Mouse (Mus musculus) kidney, adult 8-10 months (tissue): ENCODE data around the gene AU040320.
A peak's percentile ranks its signal among the peaks of the same experiment; 100 is the strongest.

Experiments
- DNase-seq, 2 experiments: peaks; one replicate each; pipeline ENCODE4 v3.0.0; 2022

The AU040320 gene

DNA sequence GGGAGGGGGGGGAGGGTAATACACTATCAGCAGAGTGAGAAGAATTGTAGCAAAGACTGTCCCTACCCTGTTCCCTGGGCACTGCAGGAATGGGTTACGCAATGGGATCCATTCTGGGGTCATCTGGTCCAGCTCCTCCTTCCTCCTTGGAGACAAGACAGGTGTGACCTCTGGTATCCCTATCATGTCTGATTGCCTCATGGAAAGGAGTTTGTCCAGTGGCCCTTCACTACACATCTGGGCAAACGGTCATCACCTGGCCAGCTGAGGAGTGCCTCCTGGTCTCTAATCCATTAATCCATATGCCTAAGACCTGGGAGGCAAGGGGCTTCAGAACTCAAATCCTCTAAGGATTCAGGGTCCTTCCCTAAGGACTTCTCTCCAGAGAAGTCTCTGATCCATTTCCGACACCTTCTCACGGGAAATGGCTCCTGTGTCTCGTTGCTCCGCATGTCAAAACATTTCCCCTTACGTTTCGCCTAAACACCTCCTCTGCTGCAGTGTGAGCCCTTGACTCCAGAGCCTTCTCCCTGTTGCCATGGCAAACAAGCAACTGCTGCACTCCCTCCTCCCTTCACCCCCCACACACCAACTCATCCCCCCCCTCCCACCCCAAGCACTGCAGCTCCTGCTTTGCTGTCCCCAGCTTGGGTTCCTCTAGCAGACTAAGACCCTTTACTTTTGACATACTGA is 2.3 kb upstream of the AU040320 start:
- DNase-seq: no peak

DNA sequence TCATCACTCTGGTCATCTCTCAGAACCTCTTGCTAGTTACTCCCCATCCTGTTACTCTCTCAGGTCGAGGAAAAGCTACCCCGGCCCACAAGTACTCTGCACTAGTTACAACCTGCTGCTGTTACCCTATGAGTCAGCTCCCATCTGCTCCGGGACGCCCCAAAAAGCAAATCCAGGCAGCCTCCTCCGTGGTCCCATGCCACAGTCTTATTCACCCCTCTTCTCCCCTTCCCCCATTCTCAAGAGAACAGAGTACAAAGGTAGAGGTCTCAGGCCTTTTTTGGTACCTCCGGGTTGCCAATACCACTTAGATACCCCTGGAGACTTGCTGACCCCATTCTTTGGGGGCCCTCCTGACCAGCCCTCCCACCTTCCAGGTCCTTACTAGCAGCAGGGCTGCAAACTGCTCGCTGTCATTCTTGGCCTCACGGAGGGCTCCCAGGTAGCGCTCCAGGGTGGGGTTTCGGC is 1.8 kb upstream of the AU040320 start:
- DNase-seq: no peak

DNA sequence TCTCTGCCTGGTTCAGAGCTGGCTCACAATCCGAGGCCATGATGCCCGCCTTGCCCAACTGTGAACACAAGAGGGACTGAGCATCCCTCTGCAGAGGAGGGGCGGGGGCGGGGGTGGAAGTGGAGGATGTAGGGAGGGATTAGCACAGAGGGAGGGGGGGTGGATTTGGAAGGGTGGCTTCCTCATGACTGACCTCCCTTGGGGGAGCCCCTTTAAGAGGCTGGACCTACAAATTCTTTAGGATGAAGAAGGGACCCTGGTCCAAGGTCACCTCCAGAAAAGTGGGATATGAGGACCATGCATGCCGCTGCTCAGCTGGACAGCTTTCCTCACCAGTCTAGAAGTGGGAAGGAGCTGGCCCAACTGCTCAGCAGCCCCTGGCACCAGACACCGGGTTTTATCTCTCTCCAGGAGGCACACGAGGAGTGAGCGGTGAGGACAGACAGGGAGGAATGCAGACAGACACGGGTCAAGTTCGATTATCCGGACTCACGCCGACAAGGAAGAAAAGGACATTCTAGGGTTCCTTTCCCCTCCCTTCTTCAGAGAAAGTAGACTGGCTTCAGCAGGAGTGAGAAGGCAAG is 1.2 kb upstream of the AU040320 start:
- DNase-seq: no peak

DNA sequence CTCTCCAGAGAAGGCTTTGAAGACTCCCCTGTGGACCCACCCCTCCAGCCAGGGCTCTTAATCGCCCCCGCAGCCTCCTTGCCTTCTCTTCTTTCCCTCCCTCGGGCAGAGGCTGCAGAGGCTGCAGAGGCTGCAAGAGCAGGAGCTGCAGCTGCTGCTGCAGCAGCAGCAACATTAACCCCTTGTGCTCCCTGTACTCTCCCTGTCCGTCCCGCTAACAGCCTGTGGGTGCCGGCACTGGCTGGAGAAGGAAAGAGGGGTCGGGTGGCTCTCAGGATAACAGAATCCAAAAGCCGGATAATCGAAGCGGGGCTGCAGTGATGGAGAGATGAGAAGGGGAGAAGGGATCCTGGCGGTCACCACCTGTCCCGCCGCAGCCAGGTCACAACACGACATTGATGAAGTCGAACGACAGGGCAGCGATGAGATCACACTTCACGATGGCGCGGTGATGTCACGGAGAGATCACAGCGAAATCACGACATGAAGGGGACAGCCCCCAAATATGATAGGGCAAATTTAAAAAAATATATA is 669 bp upstream of the AU040320 start:
- peak in 1 of 2 experiments; percentile 27 for DNase-seq

DNA sequence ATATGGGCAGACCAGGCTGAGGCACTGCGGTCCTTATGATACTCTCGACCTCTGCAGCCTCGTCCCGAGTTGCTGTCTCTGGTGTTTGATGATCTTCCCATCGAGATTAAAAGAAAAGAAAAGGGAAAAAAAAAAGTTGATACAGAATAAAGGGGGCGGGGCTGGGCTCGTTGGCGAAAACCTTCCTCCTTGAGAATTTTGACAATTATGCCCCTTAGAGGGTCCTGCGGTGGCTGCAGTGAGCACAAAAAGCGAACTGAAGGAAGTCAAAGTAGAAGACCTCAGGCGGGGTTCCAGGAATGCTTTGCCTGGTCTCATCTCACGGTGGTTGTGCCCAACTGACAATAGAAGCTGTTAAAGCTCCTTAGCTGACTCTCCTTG is 877 bp downstream of the AU040320 start:
- no peak for DNase-seq

DNA sequence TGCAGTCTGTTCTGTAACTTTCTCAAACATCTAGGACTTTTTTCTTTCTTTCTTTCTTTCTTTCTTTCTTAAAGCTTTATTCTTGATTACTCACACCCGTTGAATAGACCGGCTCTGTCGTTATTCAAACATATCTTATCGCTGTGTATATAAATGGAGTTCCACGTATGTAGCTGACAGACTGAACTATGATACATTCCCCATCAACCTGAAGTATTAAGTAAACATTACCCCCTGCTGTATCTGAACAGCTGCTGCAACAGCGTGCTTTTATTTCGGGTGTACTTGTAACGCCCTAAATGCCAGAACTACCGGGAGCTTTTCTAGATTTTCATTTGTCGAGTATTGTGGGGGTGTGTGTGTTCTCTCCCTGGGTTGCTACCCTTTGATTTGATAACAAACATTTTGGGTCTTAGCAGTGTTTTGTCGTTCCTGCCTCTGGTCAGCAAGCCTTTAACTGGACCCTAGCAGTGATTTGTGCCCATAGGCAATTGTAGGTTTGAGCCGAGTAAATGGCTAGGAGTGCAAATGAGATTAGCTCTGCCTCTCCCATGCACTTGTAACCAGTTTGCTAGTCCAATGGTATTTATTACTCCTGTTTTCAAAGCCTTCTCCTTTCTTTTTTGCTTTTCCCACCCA is 1.5 kb downstream of the AU040320 start:
- DNase-seq: no peak

DNA sequence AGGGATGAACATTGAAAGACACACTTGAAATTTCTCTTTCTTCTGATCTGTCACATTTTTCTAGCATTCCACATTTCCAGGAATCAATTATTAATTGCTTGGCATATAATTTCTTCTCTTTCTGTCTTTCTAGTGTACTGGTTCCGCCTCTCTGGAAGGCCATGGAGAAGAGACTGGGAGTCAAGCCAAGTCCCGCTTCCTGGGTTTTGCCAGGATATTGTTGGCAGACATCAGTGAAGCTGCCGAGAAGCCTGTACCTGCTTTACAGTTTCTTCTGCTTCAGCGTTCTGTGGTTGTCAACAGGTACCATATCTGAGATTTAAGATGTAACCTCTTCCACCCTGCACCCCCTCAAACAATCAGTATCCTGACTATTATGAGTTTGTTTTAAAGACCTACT is 3.4 kb downstream of the AU040320 start:
- DNase-seq: peak; percentile 60 to 81

DNA sequence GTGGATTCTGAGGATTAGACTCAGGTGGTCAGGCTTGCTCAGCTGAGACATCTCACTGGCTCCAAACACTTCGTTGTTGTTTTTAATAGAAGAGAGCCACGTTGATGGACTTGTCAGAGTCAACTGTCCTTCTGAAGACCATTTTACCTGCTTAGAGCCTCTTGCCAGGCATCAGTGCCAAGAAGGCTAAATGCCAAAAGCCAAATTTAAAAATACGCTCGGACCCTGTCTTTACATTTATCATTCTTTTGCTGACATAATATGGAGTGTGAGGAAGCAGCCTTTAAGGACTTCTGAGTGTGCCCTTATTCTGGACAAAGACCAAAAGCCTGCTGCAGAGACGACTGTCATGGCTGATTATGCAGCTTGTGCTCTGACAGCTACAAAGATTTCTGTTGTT is 5.0 kb downstream of the AU040320 start:
- no peak for DNase-seq

DNA sequence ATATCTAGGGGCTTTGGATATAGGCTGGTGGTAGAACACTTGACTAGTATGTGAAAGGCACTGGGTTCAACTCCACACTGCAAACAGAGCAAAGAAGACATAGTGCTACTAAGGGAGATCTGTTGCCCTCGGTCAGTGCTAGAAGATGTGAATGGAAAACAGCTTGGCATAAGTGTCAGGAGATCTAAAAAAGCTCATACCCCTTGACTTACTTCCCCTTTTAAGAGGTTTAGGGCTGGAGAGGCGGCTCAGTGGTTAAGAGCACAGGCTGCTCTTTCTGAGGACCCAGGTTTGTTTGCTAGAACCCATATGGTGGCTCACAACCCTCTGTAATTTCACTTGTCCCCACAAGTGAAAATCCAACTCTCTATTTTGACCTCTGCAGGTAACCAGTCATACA is 6.1 kb downstream of the AU040320 start:
- DNase-seq: no peak

DNA sequence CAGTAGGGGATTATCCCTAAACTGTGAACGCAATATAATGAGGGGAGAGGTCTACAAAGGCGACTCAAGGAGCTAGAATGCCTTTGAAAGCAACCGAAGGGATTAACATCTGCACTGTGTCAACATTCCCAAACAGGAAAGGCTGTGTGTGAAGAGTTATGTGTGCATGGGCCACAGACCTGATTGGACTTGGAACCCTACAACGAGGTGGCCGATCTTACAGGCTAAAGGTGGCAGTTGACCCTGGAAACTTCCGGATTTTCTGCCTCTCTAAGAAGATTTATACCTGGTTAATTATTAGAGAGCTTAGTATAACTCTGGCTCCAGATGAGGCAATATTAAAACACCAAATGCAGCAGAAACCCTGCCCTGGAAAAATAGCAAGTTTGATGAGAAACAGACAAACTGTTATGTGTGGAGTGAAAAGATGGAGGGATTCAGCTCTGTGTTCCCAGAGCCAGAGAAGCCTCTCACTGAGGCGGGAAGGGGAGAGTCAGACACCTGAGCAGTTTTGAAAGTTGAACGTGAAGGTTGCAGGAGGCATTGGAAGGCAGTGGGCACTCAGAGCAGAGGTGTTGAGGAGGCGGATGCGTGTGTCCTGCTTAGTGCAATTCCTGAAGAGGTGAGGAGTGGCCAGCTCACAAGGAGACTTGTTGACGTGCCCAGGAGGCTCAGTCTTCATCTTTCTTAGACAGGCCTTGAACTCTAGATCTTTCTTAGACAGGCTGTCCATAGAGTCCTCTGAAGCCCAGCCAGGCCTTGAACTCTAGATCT is 9.4 kb downstream of the AU040320 start:
- DNase-seq: peak; percentile 72 to 73

DNA sequence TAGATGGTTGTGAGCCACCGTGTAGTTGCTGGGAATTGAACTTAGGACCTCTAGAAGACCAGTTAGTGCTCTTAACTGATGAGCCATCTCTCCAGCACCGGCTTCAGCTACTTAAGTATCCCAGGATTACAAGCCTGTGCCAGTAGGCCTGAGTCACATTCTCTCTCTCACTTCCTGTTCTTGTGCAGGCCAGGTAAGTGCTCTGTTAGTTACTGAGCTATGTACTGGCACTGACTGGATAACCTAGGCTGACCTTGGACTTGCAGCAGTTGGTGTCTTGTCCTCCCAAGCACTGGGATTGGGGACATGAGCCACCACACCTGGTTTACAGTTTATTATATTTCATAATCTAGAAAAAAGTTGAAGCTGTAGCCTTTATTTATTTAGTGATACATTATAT is 10.1 kb downstream of the AU040320 start:
- DNase-seq: no peak

DNA sequence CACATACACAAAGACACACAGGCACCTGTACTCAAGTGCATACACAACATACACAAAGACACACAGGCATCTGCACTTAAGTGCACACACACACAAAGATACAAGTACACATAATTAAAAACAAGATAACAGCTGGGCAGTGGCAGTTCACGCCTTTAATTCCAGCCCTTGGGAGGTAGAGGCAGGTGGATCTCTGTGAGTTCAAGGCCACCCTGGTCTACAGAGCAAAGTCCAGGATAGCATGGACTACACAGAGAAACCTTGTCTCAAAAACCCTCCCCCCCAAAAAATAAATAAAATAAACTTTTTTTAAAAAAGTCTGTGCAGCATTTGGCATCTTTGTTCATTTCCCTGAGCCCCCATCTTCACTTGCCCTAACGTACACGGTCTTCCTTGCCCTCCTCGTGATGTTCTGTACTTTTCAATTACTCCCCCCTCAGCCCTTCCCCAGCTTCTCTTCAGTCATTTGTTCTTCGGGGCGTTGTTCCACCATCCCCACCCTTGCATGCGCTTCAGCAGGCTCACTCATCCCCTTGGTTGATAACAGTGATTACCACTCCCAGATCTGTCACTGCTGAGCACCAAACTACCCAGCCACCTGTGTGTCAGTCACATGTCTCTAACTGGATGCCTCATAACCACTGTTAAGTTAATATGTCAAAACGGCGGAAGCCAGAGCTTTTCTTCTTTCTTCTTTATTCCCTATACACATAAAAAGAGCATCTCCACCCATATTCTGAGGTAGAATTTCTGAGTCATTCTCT is 16.6 kb downstream of the AU040320 start:
- no peak for DNase-seq

DNA sequence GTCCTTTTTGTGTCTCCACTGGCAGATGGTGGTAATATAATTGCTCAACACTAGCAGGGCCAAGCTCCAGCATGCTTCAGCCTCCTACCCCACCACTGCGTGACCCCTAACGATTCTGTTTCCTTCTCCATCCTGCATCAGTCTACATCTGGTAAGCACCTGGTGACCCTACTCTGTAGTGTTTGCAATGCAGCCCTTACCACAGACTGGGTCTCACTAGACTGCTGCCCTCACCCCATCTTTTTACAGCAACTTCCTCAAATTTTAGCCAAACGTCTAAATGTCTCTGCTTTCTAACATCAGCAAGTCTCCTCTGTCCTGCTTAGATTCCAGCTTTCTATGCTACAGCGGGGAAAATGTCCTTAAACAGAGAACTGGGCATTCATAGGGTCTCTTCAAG is 17.5 kb downstream of the AU040320 start:
- no peak for DNase-seq

DNA sequence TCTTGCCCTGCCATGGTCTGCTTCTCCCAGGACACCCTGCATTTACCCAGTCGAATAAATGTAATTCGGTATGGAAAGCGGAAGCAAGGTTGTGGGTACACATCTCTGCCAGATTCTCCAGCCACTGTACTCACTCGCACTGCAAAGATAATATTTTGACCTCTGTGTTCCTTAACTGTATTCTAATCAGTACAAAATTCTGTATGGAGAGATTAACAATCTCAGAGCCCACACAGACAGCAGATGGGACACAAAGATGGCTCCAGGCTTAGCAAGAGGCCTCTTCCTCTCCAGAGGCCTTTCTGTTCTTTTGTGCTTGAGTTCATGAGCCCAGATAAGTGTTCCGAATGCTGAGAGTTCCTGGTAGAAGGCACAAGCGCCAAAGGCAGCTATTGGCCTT is 20.5 kb downstream of the AU040320 start:
- DNase-seq: no peak

DNA sequence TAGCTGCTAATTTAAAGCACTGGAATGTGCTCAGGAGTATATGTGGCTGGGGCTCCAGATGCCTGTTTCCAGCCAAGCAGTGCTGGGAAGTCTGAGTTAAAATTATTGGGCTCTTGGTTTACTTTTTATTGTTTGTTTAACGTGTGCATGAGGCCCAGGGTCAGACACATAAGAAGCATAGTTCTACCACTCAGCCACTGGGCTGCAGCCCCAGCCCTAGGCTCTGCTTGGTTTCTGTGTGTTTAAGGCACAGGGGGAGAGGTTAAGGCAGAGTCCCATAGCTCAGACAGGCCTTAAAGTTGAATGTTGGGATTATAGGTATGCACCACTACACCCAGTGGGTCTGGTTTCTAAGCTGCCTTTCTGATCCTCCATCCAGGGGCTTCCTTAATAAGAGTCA is 21.8 kb downstream of the AU040320 start:
- no peak for DNase-seq

DNA sequence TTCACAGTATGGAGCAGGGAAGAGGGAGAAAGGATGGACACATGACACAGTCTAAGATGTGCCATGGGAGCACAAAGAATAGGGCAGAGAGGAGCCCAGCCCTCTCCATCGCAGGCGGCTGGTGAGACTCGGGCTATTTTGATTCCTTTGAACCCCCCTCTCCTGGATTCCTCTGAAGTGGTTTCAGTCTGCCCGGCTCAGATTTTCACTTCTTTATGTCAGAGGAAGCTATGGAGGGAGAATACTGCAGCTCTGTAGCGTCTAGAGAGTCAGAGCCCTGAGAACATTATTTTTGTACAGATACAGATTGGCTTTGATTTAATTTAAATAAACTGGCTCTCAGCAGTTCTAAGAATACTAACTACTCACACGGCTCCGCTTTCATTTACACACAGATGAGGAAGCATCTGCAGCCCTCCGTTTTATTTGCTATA is 25.8 kb downstream of the AU040320 start:
- no peak for DNase-seq

DNA sequence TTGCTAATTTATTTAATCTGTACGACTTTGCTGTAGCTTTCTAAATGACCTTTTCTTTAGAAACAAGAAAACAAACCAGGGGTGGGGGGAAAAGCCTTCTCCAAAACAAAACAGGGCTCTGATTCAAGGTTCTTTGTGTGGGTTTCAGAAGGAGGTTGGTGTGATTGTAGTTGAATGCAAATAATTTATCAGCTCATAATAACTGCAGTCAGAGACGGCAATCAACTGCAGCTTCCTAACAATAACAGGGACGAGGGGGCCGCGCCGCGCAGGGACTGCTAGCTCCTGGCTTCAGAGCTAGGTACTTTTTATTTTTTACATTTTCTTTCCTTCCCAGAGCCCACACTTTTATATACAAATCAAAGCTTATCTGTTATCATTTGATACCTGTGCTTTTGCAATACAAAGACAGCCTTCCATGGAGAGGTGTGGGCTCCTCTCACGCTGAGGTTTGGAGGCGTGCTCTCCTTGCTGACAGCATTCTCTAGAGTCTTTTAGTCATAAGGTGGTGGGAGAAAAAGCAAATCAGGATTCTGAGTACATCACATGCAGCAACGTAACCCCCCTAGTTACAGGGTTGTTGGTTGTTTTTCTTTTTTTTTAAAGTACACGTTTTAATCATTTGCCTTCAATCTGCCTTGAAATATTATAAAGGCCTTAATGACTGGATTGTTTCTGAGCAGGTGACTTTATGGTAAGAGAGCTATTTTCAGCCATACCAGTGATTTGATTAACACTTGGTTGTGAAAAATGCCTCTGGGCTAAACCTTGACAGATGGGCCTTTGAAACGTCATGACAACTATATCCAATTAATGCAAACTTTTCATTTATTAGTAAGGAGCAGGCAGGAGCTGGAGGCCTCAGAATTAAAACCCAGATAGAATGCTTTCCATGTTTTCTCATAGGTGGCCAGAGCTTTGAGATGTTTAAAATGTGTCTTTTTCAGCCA is 26.8 kb downstream of the AU040320 start:
- no peak for DNase-seq

DNA sequence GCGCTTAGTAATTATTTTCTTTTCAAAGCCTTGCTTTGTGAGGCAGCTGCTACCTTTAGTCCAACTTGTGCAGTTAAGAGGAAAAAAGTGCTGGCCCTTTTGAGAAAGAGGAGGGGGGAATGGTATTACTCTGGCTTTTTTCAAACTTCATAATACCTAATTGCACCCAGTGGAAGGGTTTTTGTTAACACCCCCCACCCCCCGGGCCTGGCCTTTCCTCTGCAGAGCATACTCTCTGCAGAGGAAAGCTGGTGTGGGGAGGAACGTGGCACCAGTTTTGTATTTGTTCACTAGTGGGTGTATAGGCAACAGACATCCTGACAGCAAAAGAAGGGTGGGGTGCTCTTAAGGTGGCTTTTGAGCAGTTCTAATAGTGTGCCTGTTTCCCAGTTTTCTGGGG is 28.5 kb downstream of the AU040320 start:
- DNase-seq: no peak

DNA sequence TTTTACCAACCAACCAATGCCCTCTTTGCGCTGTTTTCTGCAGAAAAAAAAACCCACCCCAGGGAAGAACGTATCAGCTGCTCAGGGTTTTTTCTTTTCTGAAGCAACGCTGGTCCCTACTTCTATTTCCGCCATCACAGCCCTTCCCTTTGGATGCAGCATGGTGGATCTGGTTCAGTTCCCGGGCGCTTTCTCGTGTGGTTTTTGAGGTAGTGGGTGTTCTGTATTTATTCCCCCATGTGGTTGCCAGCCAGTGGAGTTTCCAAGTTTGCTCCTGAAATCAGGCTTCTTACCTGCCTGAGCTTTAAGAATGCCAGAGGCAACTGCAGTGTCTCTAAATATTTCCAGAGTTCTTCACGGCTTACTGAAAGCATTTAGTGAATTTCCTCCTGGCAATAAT is 29.2 kb downstream of the AU040320 start:
- DNase-seq: no peak

DNA sequence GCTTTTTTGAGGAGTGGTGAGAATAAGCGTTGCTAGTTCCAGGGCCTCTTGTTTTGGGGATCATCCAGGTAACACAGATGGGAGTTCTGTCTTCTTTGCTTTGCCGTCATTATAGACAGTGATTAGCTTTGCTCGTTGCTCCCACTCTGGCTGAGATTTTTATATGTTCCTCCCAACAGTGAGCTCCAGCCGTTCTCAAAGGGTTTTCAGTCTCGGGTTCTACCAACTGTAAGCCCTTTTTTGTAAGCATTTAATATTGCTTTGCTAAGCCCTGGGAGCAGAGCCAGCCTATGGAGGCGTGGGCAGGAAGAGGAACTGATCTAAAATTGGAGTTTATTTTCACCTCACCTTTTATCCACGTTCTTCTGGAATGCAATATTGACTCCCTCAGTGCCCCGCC is 29.7 kb downstream of the AU040320 start:
- no peak for DNase-seq

DNA sequence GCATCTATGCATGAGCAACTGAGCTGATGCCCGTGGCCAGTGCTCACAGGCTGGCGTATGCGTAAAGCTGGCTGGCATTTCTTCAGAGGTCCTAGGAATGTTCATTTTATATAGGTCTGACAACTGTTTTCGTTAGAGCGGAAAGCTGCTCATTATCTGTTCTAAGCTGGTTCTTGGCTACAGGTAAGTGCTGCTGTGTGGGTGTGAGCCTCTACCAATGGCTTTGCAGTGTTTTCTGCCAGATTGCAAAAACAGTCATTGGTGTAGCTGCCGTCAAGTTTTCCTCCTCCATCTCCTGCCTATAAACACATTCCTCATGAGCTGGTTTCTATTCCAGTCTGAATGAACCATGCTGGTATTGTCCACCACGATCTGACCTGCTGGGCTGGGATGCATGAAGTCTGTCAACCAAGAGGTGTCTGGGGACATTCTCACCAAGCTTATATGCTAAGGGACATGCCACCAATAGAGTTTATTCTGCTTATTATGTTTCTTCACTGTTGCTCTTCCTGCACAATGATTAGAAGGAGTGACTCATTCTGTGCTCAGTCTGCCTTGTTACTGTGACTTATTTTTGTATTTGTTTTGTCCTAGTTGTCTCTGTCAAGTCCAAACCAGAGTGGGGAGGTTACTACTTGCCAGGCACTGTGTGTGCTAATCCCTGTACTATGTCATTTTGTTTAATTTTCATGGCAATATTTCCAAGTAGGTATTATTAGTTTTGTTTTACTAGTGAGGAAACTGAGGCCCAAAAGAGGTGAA is 39.2 kb downstream of the AU040320 start:
- no peak for DNase-seq
